Mouse (Mus musculus) small intestine, adult 2 months (tissue): ENCODE data around the gene Orc2. TPM values are rescaled to one million over a fixed set of nuclear protein-coding genes. Genes with fewer than 3 reads are reported as not detected.

Experiments
- H3K27ac ChIP-seq: fragments of 200-500 bp; 2 replicates; pipeline ENCODE4 v1.5.1; 2012; ENCODE audit warnings: low read depth, low read length, control low read depth, inconsistent platforms; ENCODE audit not compliant: insufficient read depth
- H3K27me3 ChIP-seq: fragments of 200-500 bp; 2 replicates; pipeline ENCODE4 v1.6.1; 2012; ENCODE audit warnings: mild to moderate bottlenecking, moderate library complexity, low read length, inconsistent platforms; ENCODE audit not compliant: control insufficient read depth, insufficient read depth
- H3K36me3 ChIP-seq: fragments of 200-500 bp; 2 replicates; pipeline ENCODE4 v1.6.1; 2012; ENCODE audit warnings: mild to moderate bottlenecking, low read length, control low read depth, inconsistent platforms; ENCODE audit not compliant: control insufficient read depth, insufficient read depth
- H3K4me1 ChIP-seq: fragments of 200-500 bp; 2 replicates; pipeline ENCODE4 v1.6.1; 2012; ENCODE audit warnings: low read length, inconsistent platforms, mixed read lengths; ENCODE audit not compliant: control insufficient read depth, insufficient read depth, insufficient read length
- H3K4me3 ChIP-seq: fragments of 200-500 bp; 2 replicates; pipeline ENCODE4 v1.5.1; 2012; ENCODE audit warnings: low read depth, mild to moderate bottlenecking, control low read depth, inconsistent platforms, low read length, moderate library complexity
- CTCF ChIP-seq: fragments of 200-500 bp; IDR thresholded peaks from 2 replicates; pipeline ENCODE4 v1.5.1; 2012; ENCODE audit warnings: low read depth, mild to moderate bottlenecking, control low read depth, inconsistent platforms, low read length, moderate library complexity, mixed read lengths; ENCODE audit not compliant: insufficient replicate concordance, insufficient read length; ENCODE audit errors: extremely low read depth
- POLR2A ChIP-seq: fragments of 200-500 bp; IDR thresholded peaks from 2 replicates; pipeline ENCODE4 v1.6.1; 2012; ENCODE audit warnings: low read depth, mild to moderate bottlenecking, control low read depth, inconsistent platforms, low read length, moderate library complexity
- WGBS: fragments of 180-500 bp; shearing (Covaris S2); methylation state at CpG from one replicate; pipeline ENCODE4 v1.1.7; 2018; 5-methylcytosine and 5-hydroxymethylcytosine counted together
- polyA plus RNA-seq: library from polyadenylated mRNA; depleted of rRNA; stranded (reverse); fragments of >200 nt; gene quantifications from 2 replicates; pipeline ENCODE4 v1.2.3, GENCODE M21; 2012

Gene Orc2
- polyA plus RNA-seq, 1 experiment = 4.0 TPM

GRCm38 (mm10) chr1:58454316-58454715, 50.6 kb downstream of the Orc2 start:
- H3K36me3 ChIP-seq = peaks cover 44% of the 10 kb centered on the region
- 96% methylated on average over 6 of the region's 6 CpGs for WGBS
- H3K27ac ChIP-seq = no peak overlapping the region
- no peaks in the 10 kb centered on the region for H3K27me3 ChIP-seq
- H3K4me1 ChIP-seq = no peaks in the 10 kb centered on the region
- TF ChIP-seq CTCF (no peak), POLR2A (no peak)
- H3K4me3 ChIP-seq = no peak overlapping the region

GRCm38 (mm10) chr1:58448396-58448795, 56.5 kb downstream of the Orc2 start:
- Histone ChIP-seq H3K4me1 (peaks cover 5% of the 10 kb centered on the region; the same call in 1 of the 2 replicates), H3K27ac (no peak overlapping the region), H3K27me3 (no peaks in the 10 kb centered on the region), H3K36me3 (peaks cover 18% of the 10 kb centered on the region), H3K4me3 (no peak overlapping the region)
- WGBS = 83% methylated on average over 7 of the region's 7 CpGs
- TF ChIP-seq POLR2A (no peak), CTCF (no peak)

GRCm38 (mm10) chr1:58447766-58448165, 57.1 kb downstream of the Orc2 start:
- Histone ChIP-seq H3K36me3 (peaks cover 14% of the 10 kb centered on the region), H3K4me3 (no peak overlapping the region), H3K4me1 (peaks cover 5% of the 10 kb centered on the region; the same call in 1 of the 2 replicates), H3K27me3 (no peaks in the 10 kb centered on the region), H3K27ac (no peak overlapping the region)
- TF ChIP-seq POLR2A = no peak
- TF ChIP-seq CTCF = no peak
- WGBS = 98% methylated on average over 7 of the region's 7 CpGs

- H3K4me3 ChIP-seq = peak overlapping the region; percentile 93
- peak overlapping the region; percentile 42 for H3K27ac ChIP-seq
- WGBS = 1% methylated on average over 11 of the region's 11 CpGs
- peaks cover 13% of the 10 kb centered on the region for H3K36me3 ChIP-seq
- no peaks in the 10 kb centered on the region for H3K27me3 ChIP-seq
- peaks cover 5% of the 10 kb centered on the region; the same call in 1 of the 2 replicates for H3K4me1 ChIP-seq
- no peak for TF ChIP-seq POLR2A
- no peak for TF ChIP-seq CTCF
These were observed 59.0 kb downstream of the Orc2 start for GRCm38 (mm10) chr1:58445861-58446260.

- H3K4me1 ChIP-seq = peaks cover 5% of the 10 kb centered on the region; the same call in 1 of the 2 replicates
- no peaks in the 10 kb centered on the region for H3K27me3 ChIP-seq
- H3K4me3 ChIP-seq = peak within 1 kb of the TSS; percentile 93
- H3K27ac ChIP-seq = peak within 1 kb of the TSS; percentile 85
- WGBS = under 1% methylated on average over 33 of the region's 33 CpGs
- peak; percentile 43; the same call in 1 of the 2 replicates for TF ChIP-seq POLR2A
- peak; percentile 19; the same call in 1 of the 2 replicates for TF ChIP-seq CTCF
- peaks cover 9% of the 10 kb centered on the region; the same call in 1 of the 2 replicates for H3K36me3 ChIP-seq
These were observed 59.7 kb downstream of the Orc2 start, which contains the start of the genes Nif3l1 and Ppil3 for GRCm38 (mm10) chr1:58445143-58445722. Gene Nif3l1, plus strand, starts transcription at chr1:58445151. Gene Ppil3, minus strand, starts transcription at chr1:58445486.

- TF ChIP-seq CTCF = no peak
- no peak for TF ChIP-seq POLR2A
- WGBS = 3% methylated on average over 10 of the region's 10 CpGs
- peaks cover 5% of the 10 kb centered on the region; the same call in 1 of the 2 replicates for H3K4me1 ChIP-seq
- peak overlapping the region; percentile 93 for H3K4me3 ChIP-seq
- H3K27me3 ChIP-seq = no peaks in the 10 kb centered on the region
- H3K36me3 ChIP-seq = peaks cover 8% of the 10 kb centered on the region; the same call in 1 of the 2 replicates
- H3K27ac ChIP-seq = peak overlapping the region; percentile 85; the same call in 1 of the 2 replicates
These were observed 60.2 kb downstream of the Orc2 start for GRCm38 (mm10) chr1:58444691-58445090.

- H3K36me3 ChIP-seq = peaks cover 20% of the 10 kb centered on the region
- no peak overlapping the region for H3K27ac ChIP-seq
- TF ChIP-seq POLR2A (no peak), CTCF (no peak)
- peaks cover 3% of the 10 kb centered on the region; the same call in 1 of the 2 replicates for H3K4me1 ChIP-seq
- H3K27me3 ChIP-seq = no peaks in the 10 kb centered on the region
- 80% methylated on average over 3 of the region's 3 CpGs for WGBS
- H3K4me3 ChIP-seq = no peak overlapping the region
These were observed 80.4 kb downstream of the Orc2 start for GRCm38 (mm10) chr1:58424551-58424950.
